Mouse (Mus musculus) lung, adult 2 months (tissue): ENCODE measurements around the gene Akp3.

ENCODE experiments used
- CTCF ChIP-seq: fragments of 200-500 bp; IDR thresholded peaks from 2 replicates; pipeline ENCODE4 v1.5.1; 2011; ENCODE audit warnings: mild to moderate bottlenecking, low read length, control low read depth; ENCODE audit not compliant: insufficient read depth
- POLR2A ChIP-seq: fragments of 200-500 bp; IDR thresholded peaks from 2 replicates; pipeline ENCODE4 v1.6.1; 2011; ENCODE audit warnings: low read depth, mild to moderate bottlenecking, control low read depth, low read length, borderline replicate concordance; ENCODE audit errors: extremely low read depth

GRCm38 (mm10) chr1:87095642-87096041 is 29.1 kb upstream of the Akp3 start:
- TF ChIP-seq CTCF, result no peak
- TF ChIP-seq POLR2A, result no peak
